Mouse (Mus musculus): ENCODE data around the gene Hadh. TPM values are rescaled to one million over a fixed set of nuclear protein-coding genes. Genes with fewer than 3 reads are reported as not detected.

Gene Hadh
- total and polyA plus RNA-seq, 3 experiments: 39.1 to 66.9 TPM; not detected in 1

DNA sequence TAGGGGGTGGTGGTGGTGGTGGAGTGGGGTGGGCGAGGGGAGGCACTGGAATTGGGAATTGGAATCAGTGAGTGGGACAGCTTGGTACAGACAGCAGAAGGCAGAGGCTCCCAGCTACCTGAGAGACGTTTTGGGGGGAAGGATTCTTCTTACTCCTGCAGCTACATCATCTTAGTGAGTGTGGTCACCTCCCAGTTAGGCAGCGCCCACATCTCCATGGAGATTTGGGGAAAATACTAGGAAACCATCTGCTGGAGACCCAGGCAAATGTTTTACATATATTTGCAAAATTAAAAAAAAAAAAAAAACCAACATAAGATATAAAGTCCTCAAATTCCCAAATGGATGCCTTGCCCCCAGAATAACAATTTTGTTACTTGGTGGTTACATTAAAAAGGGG is 72.9 kb downstream of the Hadh start:
- TF ChIP-seq TBP (IDR thresholded peaks at IDR 0.05; ENCODE audit: low read depth, low read length) (no peak), NRF1 (IDR thresholded peaks at IDR 0.05; ENCODE audit: insufficient read depth, low read depth, low read length, poor library complexity, severe bottlenecking) (no peak), SMC3 (IDR thresholded peaks at IDR 0.05; ENCODE audit: low read depth, low read length) (no peak), E2F4 (IDR thresholded peaks at IDR 0.05; ENCODE audit: borderline replicate concordance, low read depth, low read length) (no peak), SIN3A (IDR thresholded peaks at IDR 0.05; ENCODE audit: low read length) (no peak), MEF2A (IDR thresholded peaks at IDR 0.05; ENCODE audit: extremely low read depth, insufficient replicate concordance, low read depth, low read length, poor library complexity, severe bottlenecking) (no peak), GABPA (IDR thresholded peaks at IDR 0.05; ENCODE audit: low read depth, low read length) (no peak), POLR2AphosphoS5 (IDR thresholded peaks at IDR 0.05; ENCODE audit: borderline replicate concordance, low read depth, low read length) (no peak), MAFK (IDR thresholded peaks at IDR 0.05; ENCODE audit: borderline replicate concordance, low read depth, low read length) (no peak), MYB (IDR thresholded peaks at IDR 0.05; ENCODE audit: low read depth, low read length) (no peak), CHD2 (IDR thresholded peaks at IDR 0.05; ENCODE audit: low read length) (no peak), UBTF (IDR thresholded peaks at IDR 0.05; ENCODE audit: borderline replicate concordance, insufficient read depth, low read depth, low read length) (no peak), USF1 (IDR thresholded peaks at IDR 0.05; ENCODE audit: low read depth, low read length) (no peak), POLR2AphosphoS2 (IDR thresholded peaks at IDR 0.05; ENCODE audit: low read length) (no peak), CTCF (IDR thresholded peaks at IDR 0.05 in 2 of 3, conservative IDR thresholded peaks at IDR 0.05 in 1 of 3; ENCODE audit: control insufficient read depth in 1 of 3, insufficient read depth in 1 of 3, low read depth in 2 of 3, low read length in 3 of 3, poor library complexity in 1 of 3, severe bottlenecking in 1 of 3) (no peak), GATA1 (IDR thresholded peaks at IDR 0.05; ENCODE audit: low read depth, low read length) (no peak)
- no peak for DNase-seq (ENCODE audit: low read depth, low spot score)
- Histone ChIP-seq H3K4me1 (ENCODE audit: control insufficient read depth in 1 of 2, insufficient read depth in 2 of 2, low read length in 2 of 2) (peaks cover 0 to 7% of the 10 kb centered on the region in 2 experiments; a peak in 2 of 4 replicates), H3K27ac (ENCODE audit: control insufficient read depth, low read depth, low read length) (no peak overlapping the region), H3K9me3 (replicated peaks; ENCODE audit: insufficient read depth, low read length) (no peaks in the 10 kb centered on the region), H3K36me3 (ENCODE audit: control insufficient read depth in 1 of 2, insufficient read depth in 2 of 2, low read length in 2 of 2) (peaks cover 0 to 2% of the 10 kb centered on the region in 2 experiments; a peak in 1 of 4 replicates), H3K79me2 (ENCODE audit: control insufficient read depth, insufficient read depth, low read length, poor library complexity) (no peaks in the 10 kb centered on the region), H3K4me3 (ENCODE audit: control insufficient read depth in 1 of 2, insufficient read depth in 1 of 2, low read depth in 2 of 2, low read length in 2 of 2) (no peak overlapping the region), H3K27me3 (ENCODE audit: control insufficient read depth in 1 of 2, insufficient read depth in 2 of 2, low read length in 2 of 2) (no peaks in the 10 kb centered on the region), H3K9ac (ENCODE audit: control insufficient read depth, low read depth, low read length, poor library complexity, severe bottlenecking) (no peak overlapping the region)

DNA sequence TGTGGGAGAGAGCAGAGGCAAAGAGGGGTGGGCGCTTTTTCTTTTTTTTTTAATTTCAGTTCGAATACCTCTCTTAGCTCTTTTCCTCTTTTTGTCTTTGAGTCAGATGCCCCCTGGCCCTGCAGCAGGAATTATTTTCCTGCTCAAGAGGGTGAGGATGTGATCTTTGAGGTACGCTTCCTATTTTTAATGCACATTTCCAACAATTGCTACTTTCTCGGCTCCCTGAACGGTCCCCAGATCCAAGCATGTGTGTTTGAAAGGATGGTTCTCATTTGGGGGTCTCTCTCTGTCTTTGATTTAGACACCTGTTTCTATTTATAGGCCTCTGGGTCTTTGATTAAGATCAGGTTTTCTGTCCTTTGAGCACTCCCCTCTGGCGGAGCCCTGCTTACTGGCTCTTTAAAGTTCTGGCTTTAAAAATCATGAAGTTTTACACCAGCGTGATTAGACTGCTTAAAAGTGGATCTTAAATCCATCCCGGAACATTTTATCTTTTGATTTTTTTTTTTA is 75.3 kb downstream of the Hadh start:
- TF ChIP-seq USF2 (IDR thresholded peaks at IDR 0.05; ENCODE audit: borderline replicate concordance in 1 of 2, insufficient read depth in 1 of 2, low read depth in 1 of 2, low read length in 2 of 2): no peak
- Histone ChIP-seq H3K27me3 (ENCODE audit: control insufficient read depth in 1 of 2, insufficient read depth in 2 of 2, low read length in 2 of 2) (no peaks in the 10 kb centered on the region), H3K27ac (ENCODE audit: control insufficient read depth, low read depth, low read length) (no peak overlapping the region), H3K36me3 (ENCODE audit: control insufficient read depth in 1 of 2, insufficient read depth in 2 of 2, low read length in 2 of 2) (peaks cover 0 to 2% of the 10 kb centered on the region in 2 experiments; a peak in 1 of 4 replicates), H3K79me2 (ENCODE audit: control insufficient read depth, insufficient read depth, low read length, poor library complexity) (no peaks in the 10 kb centered on the region), H3K4me3 (ENCODE audit: control insufficient read depth in 1 of 2, insufficient read depth in 1 of 2, low read depth in 2 of 2, low read length in 2 of 2) (no peak overlapping the region), H3K9me3 (replicated peaks; ENCODE audit: insufficient read depth, low read length) (no peaks in the 10 kb centered on the region), H3K4me1 (ENCODE audit: control insufficient read depth in 1 of 2, insufficient read depth in 2 of 2, low read length in 2 of 2) (peaks cover 0 to 7% of the 10 kb centered on the region in 2 experiments; a peak in 2 of 4 replicates), H3K9ac (ENCODE audit: control insufficient read depth, low read depth, low read length, poor library complexity, severe bottlenecking) (no peak overlapping the region)
- DNase-seq (ENCODE audit: low read depth, low spot score): no peak

All from MEL (cell line).